Mouse (Mus musculus) heart, embryonic 16.5 days (tissue): ENCODE results near the gene Tsnaxip1. TPM values are rescaled to one million over a fixed set of nuclear protein-coding genes. Genes with fewer than 3 reads are reported as not detected.

Experiments
- ATAC-seq: fragments of 200-750 bp; cut with Nextera tagmentation; replicated peaks from 2 replicates; pipeline ENCODE4 v1.8.0; 2017; ENCODE audit warnings: moderate number of reproducible peaks; ENCODE audit not compliant: insufficient read depth, low FRiP score; ENCODE audit errors: extremely low read depth
- H3K27ac ChIP-seq: fragments of 300-500 bp; sonication (generic); 2 replicates; pipeline ENCODE4 v1.5.1; 2014; ENCODE audit warnings: mild to moderate bottlenecking, low read length, control low read depth, moderate library complexity
- H3K27me3 ChIP-seq: fragments of 300-500 bp; sonication (generic); 2 replicates; pipeline ENCODE4 v1.6.1; 2014; ENCODE audit warnings: low read length, mixed read lengths; ENCODE audit not compliant: control insufficient read depth, insufficient read depth
- H3K36me3 ChIP-seq: fragments of 300-500 bp; sonication (generic); 2 replicates; pipeline ENCODE4 v1.6.1; 2014; ENCODE audit not compliant: control insufficient read depth, insufficient read depth
- H3K4me1 ChIP-seq: fragments of 300-500 bp; sonication (generic); 2 replicates; pipeline ENCODE4 v1.6.1; 2014; ENCODE audit warnings: low read length, mixed read lengths; ENCODE audit not compliant: control insufficient read depth, insufficient read depth
- H3K4me2 ChIP-seq: fragments of 300-500 bp; sonication (generic); 2 replicates; pipeline ENCODE4 v1.6.1; 2014; ENCODE audit warnings: low read depth, mild to moderate bottlenecking, control low read depth, low read length
- H3K4me3 ChIP-seq: fragments of 300-500 bp; sonication (generic); 2 replicates; pipeline ENCODE4 v1.5.1; 2014; ENCODE audit warnings: mild to moderate bottlenecking, control low read depth, low read length
- H3K9ac ChIP-seq: fragments of 300-500 bp; sonication (generic); 2 replicates; pipeline ENCODE4 v1.6.1; 2014; ENCODE audit warnings: low read length, control low read depth
- H3K9me3 ChIP-seq: fragments of 300-500 bp; sonication (generic); replicated peaks from 2 replicates; pipeline ENCODE4 v1.6.1; 2016; ENCODE audit warnings: low read length; ENCODE audit not compliant: control insufficient read depth
- WGBS: fragments of 180-500 bp; shearing (Covaris S2); extraction: QIAGEN DNeasy Blood & Tissue Kit; methylation state at CpG from one replicate; pipeline ENCODE4 v1.1.7; 2014; 5-methylcytosine and 5-hydroxymethylcytosine counted together
- polyA plus RNA-seq: library from polyadenylated mRNA; unstranded; fragments of >200 nt; fragmentation: Nextera tagmentation; extraction: Ambion mirVana; gene quantifications from 2 replicates; pipeline ENCODE4 v1.2.1, GENCODE M21; 2015

Gene Tsnaxip1
- polyA plus RNA-seq, 1 experiment from 2014 or later = 0.43 TPM

DNA sequence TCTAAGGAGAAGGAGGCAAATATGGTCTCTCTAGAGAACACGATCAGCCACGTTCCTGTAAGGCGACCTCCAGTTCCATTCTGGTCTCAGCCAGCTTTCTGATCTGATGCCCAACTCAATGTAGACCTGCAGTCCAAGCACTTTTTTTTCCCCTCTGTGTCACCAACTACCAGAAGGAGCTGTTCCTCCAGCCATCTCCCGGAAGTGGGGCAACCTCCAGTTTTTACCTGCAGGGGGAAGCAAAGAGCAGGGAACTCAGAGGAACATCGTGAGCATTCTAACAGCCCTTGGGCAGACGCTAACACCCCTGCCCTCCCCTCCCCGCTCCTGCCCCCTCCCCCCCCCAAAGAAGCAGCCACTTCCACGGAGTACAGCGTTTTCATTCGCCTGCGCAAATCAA lies 7.8 kb downstream of the Tsnaxip1 start:
- no peaks in the 10 kb centered on the region for H3K27me3 ChIP-seq
- H3K4me3 ChIP-seq = no peak overlapping the region
- no peaks in the 10 kb centered on the region for H3K36me3 ChIP-seq
- 28% methylated on average over 11 of the region's 11 CpGs for WGBS
- no peak overlapping the region for H3K9ac ChIP-seq
- no peak overlapping the region for H3K4me2 ChIP-seq
- H3K27ac ChIP-seq = no peak overlapping the region
- no peak for ATAC-seq
- no peaks in the 10 kb centered on the region for H3K9me3 ChIP-seq
- no peaks in the 10 kb centered on the region for H3K4me1 ChIP-seq

DNA sequence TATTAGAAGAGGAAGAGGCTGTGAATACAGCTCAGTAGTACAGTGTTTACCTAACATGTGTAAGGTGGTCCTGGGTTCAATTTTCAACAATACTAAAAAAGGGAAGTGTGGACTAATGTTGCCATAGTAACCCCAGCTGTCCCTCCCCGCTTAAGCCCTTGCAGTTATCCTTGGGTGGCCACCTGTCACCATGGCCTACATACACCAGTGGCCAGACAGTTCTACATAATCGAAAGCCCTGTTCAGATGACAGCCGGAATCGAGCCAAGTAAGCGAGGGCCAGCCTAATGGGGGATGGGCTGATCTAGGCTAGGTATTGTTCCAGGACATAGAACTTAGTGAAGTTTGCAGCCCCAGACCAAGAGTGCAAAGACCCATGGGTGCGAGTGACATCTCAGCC lies 9.5 kb downstream of the Tsnaxip1 start:
- no peaks in the 10 kb centered on the region for H3K4me1 ChIP-seq
- no peaks in the 10 kb centered on the region for H3K27me3 ChIP-seq
- no peak overlapping the region for H3K27ac ChIP-seq
- H3K4me3 ChIP-seq = no peak overlapping the region
- H3K9ac ChIP-seq = no peak overlapping the region
- H3K36me3 ChIP-seq = no peaks in the 10 kb centered on the region
- no peaks in the 10 kb centered on the region for H3K9me3 ChIP-seq
- no peak overlapping the region for H3K4me2 ChIP-seq
- 80% methylated on average over 6 of the region's 6 CpGs for WGBS
- ATAC-seq = no peak

DNA sequence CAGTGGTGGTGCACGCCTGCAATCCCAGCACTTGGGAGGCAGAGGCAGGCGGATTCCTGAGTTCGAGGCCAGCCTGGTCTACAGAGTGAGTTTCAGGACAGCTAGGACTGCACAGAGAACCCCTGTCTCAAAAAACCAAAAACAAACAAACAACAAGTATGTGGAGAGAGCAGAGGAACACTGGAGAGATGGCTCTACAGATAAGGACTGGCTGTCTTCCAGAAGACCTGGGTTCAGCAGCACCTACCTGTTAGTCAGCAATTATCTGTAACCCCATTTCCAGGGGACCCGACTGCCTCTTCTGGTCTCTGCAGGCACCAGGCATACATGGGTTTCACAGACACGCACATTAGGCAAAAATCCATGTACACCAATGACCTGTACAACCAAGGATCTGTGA lies 11.7 kb downstream of the Tsnaxip1 start:
- Histone ChIP-seq H3K4me2 (no peak overlapping the region), H3K4me3 (no peak overlapping the region), H3K36me3 (peaks cover 7% of the 10 kb centered on the region), H3K9ac (no peak overlapping the region), H3K27ac (no peak overlapping the region), H3K4me1 (no peaks in the 10 kb centered on the region), H3K27me3 (no peaks in the 10 kb centered on the region), H3K9me3 (no peaks in the 10 kb centered on the region)
- WGBS = 92% methylated on average over 5 of the region's 5 CpGs
- no peak for ATAC-seq

DNA sequence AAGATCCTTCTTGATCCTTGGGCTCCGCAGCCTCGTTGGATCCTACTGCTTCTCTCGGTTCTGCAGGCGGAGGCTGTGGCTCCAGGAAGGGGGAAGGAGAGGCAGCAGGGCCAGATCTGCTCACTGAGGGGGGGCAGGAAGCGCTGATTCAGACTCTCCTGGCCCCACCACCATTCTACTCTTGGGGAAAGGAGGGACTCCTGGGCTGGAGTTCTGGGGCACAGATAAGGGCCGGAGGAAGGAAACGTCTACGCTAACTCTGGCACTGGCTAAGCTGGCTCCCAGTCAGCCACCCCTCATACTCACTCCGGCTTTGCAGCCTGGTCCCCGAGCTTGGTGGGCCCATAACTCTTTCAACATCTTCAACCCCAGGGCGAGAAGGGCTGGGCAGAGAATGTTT lies 19.1 kb downstream of the Tsnaxip1 start:
- Histone ChIP-seq H3K9ac (no peak overlapping the region), H3K27ac (no peak overlapping the region)

DNA sequence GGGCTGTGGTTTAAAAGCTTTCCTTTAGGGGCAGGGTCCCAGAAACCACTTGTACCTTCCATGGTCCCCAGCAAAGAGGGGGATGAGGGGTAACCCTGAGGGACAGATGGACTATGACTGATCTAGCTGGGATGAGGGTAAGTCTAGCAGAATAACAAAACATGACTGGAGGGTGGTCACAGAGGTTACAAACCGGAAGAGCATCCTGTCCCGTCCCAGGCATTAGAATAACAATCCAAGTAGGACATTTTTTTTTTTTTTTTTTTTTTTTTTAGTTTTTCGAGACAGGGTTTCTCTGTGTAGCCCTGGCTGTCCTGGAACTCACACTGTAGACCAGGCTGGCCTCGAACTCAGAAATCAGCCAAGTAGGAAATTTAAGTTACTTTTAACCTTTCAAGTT lies 22.5 kb downstream of the Tsnaxip1 start:
- Histone ChIP-seq H3K9me3 (no peaks in the 10 kb centered on the region), H3K36me3 (peaks cover 21% of the 10 kb centered on the region), H3K4me2 (no peak overlapping the region), H3K4me1 (peaks cover 11% of the 10 kb centered on the region), H3K4me3 (no peak overlapping the region), H3K27ac (no peak overlapping the region), H3K27me3 (no peaks in the 10 kb centered on the region), H3K9ac (no peak overlapping the region)
- 68% methylated on average over 4 of the region's 4 CpGs for WGBS
- no peak for ATAC-seq

More for the DNA sequence above, 19.1 kb downstream of the Tsnaxip1 start:
- no peaks in the 10 kb centered on the region for H3K9me3 ChIP-seq
- no peaks in the 10 kb centered on the region for H3K27me3 ChIP-seq
- 71% methylated on average over 11 of the region's 11 CpGs for WGBS
- peaks cover 36% of the 10 kb centered on the region for H3K36me3 ChIP-seq
- H3K4me3 ChIP-seq = no peak overlapping the region
- H3K4me2 ChIP-seq = no peak overlapping the region
- peak; percentile 72 for ATAC-seq
- H3K4me1 ChIP-seq = peaks cover 5% of the 10 kb centered on the region

DNA sequence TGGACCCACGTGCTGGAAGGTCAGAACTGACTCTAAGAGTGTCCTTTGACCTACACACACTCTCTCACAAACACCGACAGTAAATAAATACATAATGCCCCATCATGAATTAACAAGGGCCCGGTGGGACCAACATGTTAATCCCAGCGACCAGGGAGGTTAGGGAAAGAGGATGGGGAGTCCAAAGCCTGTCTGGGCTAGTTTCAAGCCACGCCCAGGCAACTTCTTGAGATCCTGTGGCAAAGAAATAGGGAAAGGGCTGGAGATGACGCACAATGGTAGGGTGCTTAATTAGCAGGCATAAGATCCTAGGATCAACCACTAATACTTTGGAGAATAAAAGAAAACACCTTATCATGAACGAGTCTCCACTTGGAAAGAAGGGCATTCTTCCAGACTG lies 23.1 kb downstream of the Tsnaxip1 start:
- no peak overlapping the region for H3K27ac ChIP-seq
- WGBS = 66% methylated on average over 7 of the region's 7 CpGs

DNA sequence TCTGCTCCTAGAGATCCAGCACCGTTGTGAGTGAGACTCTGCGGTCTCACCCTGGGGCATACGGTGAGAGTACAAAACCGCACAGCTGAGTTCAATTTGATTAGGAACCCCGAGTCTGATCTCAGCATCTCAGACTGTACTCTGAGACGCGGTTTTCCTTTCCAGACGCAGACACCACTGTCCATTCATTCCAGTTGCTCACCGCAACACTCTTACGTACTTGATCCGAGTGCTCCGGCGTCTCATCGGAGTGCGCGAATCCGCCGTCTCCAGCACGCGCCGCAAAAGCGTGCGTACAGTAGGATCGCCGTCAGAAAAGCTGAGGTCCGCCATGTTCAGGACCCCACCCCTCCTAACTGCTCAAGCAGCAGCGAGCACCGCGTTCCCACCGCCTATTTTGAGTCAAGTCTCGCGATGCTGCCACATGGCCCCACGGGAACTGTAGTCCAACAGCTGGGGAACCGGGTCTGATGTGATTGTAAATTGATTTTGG lies 24.2 kb downstream of the Tsnaxip1 start:
- H3K27me3 ChIP-seq = no peaks in the 10 kb centered on the region
- H3K27ac ChIP-seq = peak overlapping the region; percentile 82
- peak overlapping the region; percentile 79 for H3K9ac ChIP-seq
- under 1% methylated on average over 34 of the region's 34 CpGs for WGBS
- H3K4me3 ChIP-seq = peak overlapping the region; percentile 91
- ATAC-seq = peak; percentile 60
- peak overlapping the region; percentile 79 for H3K4me2 ChIP-seq
- H3K4me1 ChIP-seq = peaks cover 18% of the 10 kb centered on the region
- H3K36me3 ChIP-seq = peaks cover 12% of the 10 kb centered on the region
- H3K9me3 ChIP-seq = no peaks in the 10 kb centered on the region

More for the DNA sequence above, 23.1 kb downstream of the Tsnaxip1 start:
- H3K4me1 ChIP-seq = peaks cover 11% of the 10 kb centered on the region
- H3K4me2 ChIP-seq = peak overlapping the region; percentile 52
- H3K9me3 ChIP-seq = no peaks in the 10 kb centered on the region
- H3K27me3 ChIP-seq = no peaks in the 10 kb centered on the region
- H3K36me3 ChIP-seq = peaks cover 18% of the 10 kb centered on the region
- no peak for ATAC-seq
- peak overlapping the region; percentile 17; the same call in 1 of the 2 replicates for H3K9ac ChIP-seq
- peak overlapping the region; percentile 14; the same call in 1 of the 2 replicates for H3K4me3 ChIP-seq

DNA sequence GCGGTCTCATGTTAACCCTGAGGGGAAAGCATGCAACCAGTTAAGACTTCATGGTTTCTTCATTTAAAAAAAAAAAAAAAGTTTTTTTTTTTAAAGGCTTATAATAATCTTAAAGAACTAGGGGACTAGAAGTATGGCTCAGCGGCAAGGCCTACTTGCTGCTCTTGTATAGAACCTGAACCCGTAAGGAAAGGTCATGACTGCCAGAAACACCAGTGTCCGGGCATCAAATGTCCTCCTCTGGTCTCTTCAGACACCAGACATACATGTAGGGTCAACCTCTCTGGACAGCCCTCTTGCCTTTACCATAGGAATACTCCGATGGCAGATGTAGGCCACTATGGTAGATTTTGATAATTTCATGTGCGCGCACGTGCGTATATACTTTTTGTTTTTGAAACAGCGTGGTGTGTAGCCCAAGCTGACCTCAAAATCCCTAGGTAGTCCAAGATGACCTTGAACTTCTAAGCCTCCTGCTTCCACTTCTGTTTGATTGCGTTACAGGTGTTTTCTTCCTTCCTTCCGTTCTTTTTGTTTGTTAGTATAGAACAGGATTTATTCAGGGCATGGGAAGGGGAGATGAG lies 24.7 kb downstream of the Tsnaxip1 start:
- peaks cover 24% of the 10 kb centered on the region for H3K4me1 ChIP-seq
- no peak overlapping the region for H3K9ac ChIP-seq
- ATAC-seq = no peak
- WGBS = 78% methylated on average over 12 of the region's 12 CpGs
- peaks cover 7% of the 10 kb centered on the region for H3K36me3 ChIP-seq
- no peaks in the 10 kb centered on the region for H3K9me3 ChIP-seq
- peak overlapping the region; percentile 19; the same call in 1 of the 2 replicates for H3K27ac ChIP-seq
- H3K4me2 ChIP-seq = peak overlapping the region; percentile 79; the same call in 1 of the 2 replicates
- peak overlapping the region; percentile 91 for H3K4me3 ChIP-seq
- H3K27me3 ChIP-seq = no peaks in the 10 kb centered on the region

DNA sequence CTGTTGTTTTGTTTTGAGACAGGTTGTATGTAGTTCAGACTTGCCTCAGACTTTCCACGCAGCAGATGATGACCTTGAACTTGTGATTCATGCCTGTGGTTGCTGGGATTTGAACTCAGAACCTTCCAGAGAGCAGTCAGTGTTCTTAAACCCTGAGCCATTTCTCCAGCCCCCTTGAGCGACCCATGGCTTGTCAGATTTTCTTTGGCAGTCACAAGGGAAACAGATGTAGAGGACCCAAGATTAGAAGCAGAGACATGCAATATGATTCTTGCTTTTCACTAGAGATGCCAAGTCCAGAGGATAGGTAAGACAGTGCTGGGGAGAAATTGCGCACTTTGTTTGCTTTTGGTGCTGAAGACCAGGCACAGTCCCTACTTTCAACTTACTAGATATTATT lies 25.6 kb downstream of the Tsnaxip1 start, which contains the start of gene Cenpt:
Gene Cenpt, minus strand, starts transcription at position 101 of the 400 bp plus-strand sequence.
- Histone ChIP-seq H3K4me3 (no peak within 1 kb of the TSS), H3K27ac (peak within 1 kb of the TSS; percentile 19; the same call in 1 of the 2 replicates), H3K9me3 (no peaks in the 10 kb centered on the region), H3K4me1 (peaks cover 32% of the 10 kb centered on the region), H3K27me3 (no peaks in the 10 kb centered on the region), H3K36me3 (peaks cover 7% of the 10 kb centered on the region), H3K9ac (no peak within 1 kb of the TSS), H3K4me2 (no peak within 1 kb of the TSS)
- 85% methylated on average over 3 of the region's 3 CpGs for WGBS
- no peak for ATAC-seq
